In genomic region chr7:101320399-101321217, GRCm38 (mm10) we compare ENCODE assay signal across 9 mouse cellular contexts. TPM values are rescaled to one million over a fixed set of nuclear protein-coding genes. Genes with fewer than 3 reads are reported as not detected.
A peak's percentile ranks its signal among the peaks of the same experiment; 100 is the strongest.
DNase-seq lines count a peak whose midpoint lies in the region; ATAC-seq lines count a peak whose summit lies in the region.
"Had no signal": no experiment of that assay in that cellular context is flagged by ENCODE, and none has a peak within 500 bp of the region (broad histone marks: within the 10 kb centered on the region; RNA-seq: fewer than 3 reads in every experiment).

No protein-coding gene starts in this region.

- H3K27me3 ChIP-seq in erythroblast, embryonic 14.5 days (ENCODE audit: control insufficient read depth) = peaks cover 7% of the 10 kb centered on the region
- no peaks in the 10 kb centered on the region; the same call in 1 of the 2 replicates for H3K27me3 ChIP-seq in heart, embryonic 16.5 days (ENCODE audit: control insufficient read depth, insufficient read depth, low read length)
- H3K27me3 ChIP-seq in midbrain, embryonic 13.5 days = peaks cover 38% of the 10 kb centered on the region

- no peak for ATAC-seq in erythroblast, adult 5-6 weeks (replicated peaks; ENCODE audit: low FRiP score, poor library complexity, severe bottlenecking)
- peak; percentile 45 for ATAC-seq in heart, embryonic 16.5 days (replicated peaks; ENCODE audit: extremely low read depth, insufficient read depth, low FRiP score)
- ATAC-seq in midbrain, embryonic 13.5 days = peak; percentile 82
- ATAC-seq in monocyte, adult 5-6 weeks (replicated peaks; ENCODE audit: insufficient number of reproducible peaks, low FRiP score, low TSS enrichment, poor library complexity, severe bottlenecking) = no peak

- no peaks in the 10 kb centered on the region for H3K9me3 ChIP-seq in erythroblast, embryonic 14.5 days (ENCODE audit: control insufficient read depth, low read length)
- no peaks in the 10 kb centered on the region for H3K9me3 ChIP-seq in heart, embryonic 16.5 days (replicated peaks; ENCODE audit: control insufficient read depth, low read length)
- H3K9me3 ChIP-seq in midbrain, embryonic 13.5 days = no peaks in the 10 kb centered on the region
- H3K9me3 ChIP-seq: G1E had no signal

- H3K9ac ChIP-seq in heart, embryonic 16.5 days (ENCODE audit: low read length) = peak overlapping the region; percentile 78
- H3K9ac ChIP-seq in midbrain, embryonic 13.5 days (replicated peaks) = peak overlapping the region; percentile 79

- H3K4me2 ChIP-seq in heart, embryonic 16.5 days (ENCODE audit: low read depth, low read length) = peak overlapping the region; percentile 94
- peak overlapping the region; percentile 96 for H3K4me2 ChIP-seq in midbrain, embryonic 13.5 days (replicated peaks)

- H3K27ac ChIP-seq in heart, embryonic 16.5 days (ENCODE audit: low read length) = peak overlapping the region; percentile 2; the same call in 1 of the 2 replicates
- H3K27ac ChIP-seq in midbrain, embryonic 13.5 days = no peak overlapping the region

- 5% methylated on average over 31 of the region's 37 CpGs for WGBS in heart, embryonic 16.5 days
- 4% methylated on average over 29 of the region's 37 CpGs for WGBS in midbrain, embryonic 13.5 days

- H3K36me3 ChIP-seq in erythroblast, embryonic 14.5 days (ENCODE audit: control insufficient read depth) = peaks cover 25% of the 10 kb centered on the region
- H3K36me3 ChIP-seq in heart, embryonic 16.5 days (ENCODE audit: control insufficient read depth, insufficient read depth) = no peaks in the 10 kb centered on the region
- H3K36me3 ChIP-seq in midbrain, embryonic 13.5 days = no peaks in the 10 kb centered on the region
- H3K36me3 ChIP-seq: G1E had no signal

- peak; percentile 68 for DNase-seq in CD4-positive helper T cell, adult 2 months (ENCODE audit: low read depth, low spot score)
- peak; percentile 77 to 79 for DNase-seq in cerebellum, postnatal 10 days
- peak; percentile 78 to 90 for DNase-seq in kidney, postnatal 25 days

- peaks cover 93% of the 10 kb centered on the region for H3K4me1 ChIP-seq in erythroblast, embryonic 14.5 days (ENCODE audit: control insufficient read depth)
- peaks cover 21% of the 10 kb centered on the region for H3K4me1 ChIP-seq in heart, embryonic 16.5 days (ENCODE audit: control insufficient read depth, insufficient read depth, low read length)
- peaks cover 18% of the 10 kb centered on the region for H3K4me1 ChIP-seq in midbrain, embryonic 13.5 days (replicated peaks)

- H3K4me3 ChIP-seq in erythroblast, embryonic 14.5 days (replicated peaks) = peak overlapping the region; percentile 80
- peak overlapping the region; percentile 79 for H3K4me3 ChIP-seq in heart, embryonic 16.5 days (ENCODE audit: low read length)
- peak overlapping the region; percentile 75 for H3K4me3 ChIP-seq in midbrain, embryonic 13.5 days (replicated peaks)

RNA-seq across cellular contexts. Expression of gene Stard10, which starts 3.7 kb away (rescaled TPM):
- 63.0 and 74.9 TPM in 2 replicates for polyA plus RNA-seq in erythroblast, embryonic 14.5 days (2012)
- 37.4 and 49.8 TPM in 2 replicates for total RNA-seq in erythroblast, adult 5-6 weeks (2015; ENCODE audit: low replicate concordance)
- 24.4 and 39.0 TPM in 2 replicates for total RNA-seq in erythroblast, adult 5-6 weeks (2017; ENCODE audit: low replicate concordance)
- polyA plus RNA-seq in heart, embryonic 16.5 days (2015; fragmentation: Nextera tagmentation; extraction: Ambion mirVana) = 27.0 and 31.3 TPM in 2 replicates
- 4.4 and 6.8 TPM in 2 replicates for polyA plus RNA-seq in midbrain, embryonic 13.5 days (2015; fragmentation: Nextera tagmentation; extraction: Ambion mirVana)
- total RNA-seq in monocyte, adult 5-6 weeks (2017) = 2.3 to 14.3 TPM (median 12.1 TPM) in 3 replicates
- total RNA-seq: G1E had no signal

RNA-seq across cellular contexts. Expression of gene Atg16l2, which starts 18.6 kb away (rescaled TPM):
- polyA plus RNA-seq in erythroblast, embryonic 14.5 days (2012) = 0.11 and 0.17 TPM in 2 replicates
- total RNA-seq in erythroblast, adult 5-6 weeks (2015; ENCODE audit: low replicate concordance) = 1.7 and 3.3 TPM in 2 replicates
- 0.70 and 1.2 TPM in 2 replicates for total RNA-seq in erythroblast, adult 5-6 weeks (2017; ENCODE audit: low replicate concordance)
- polyA plus RNA-seq in heart, embryonic 16.5 days (2015; fragmentation: Nextera tagmentation; extraction: Ambion mirVana) = 32.1 and 35.1 TPM in 2 replicates
- polyA plus RNA-seq in midbrain, embryonic 13.5 days (2015; fragmentation: Nextera tagmentation; extraction: Ambion mirVana) = 16.8 and 20.8 TPM in 2 replicates
- 21.8 to 36.0 TPM (median 26.3 TPM) in 3 replicates for total RNA-seq in monocyte, adult 5-6 weeks (2017)

RNA-seq across cellular contexts. Expression of gene Arap1, which starts 27.3 kb away (rescaled TPM):
- 0.68 and 1.1 TPM in 2 replicates for polyA plus RNA-seq in erythroblast, embryonic 14.5 days (2012)
- total RNA-seq in erythroblast, adult 5-6 weeks (2015; ENCODE audit: low replicate concordance) = 24.2 and 26.5 TPM in 2 replicates
- 8.3 and 24.5 TPM in 2 replicates for total RNA-seq in erythroblast, adult 5-6 weeks (2017; ENCODE audit: low replicate concordance)
- polyA plus RNA-seq in heart, embryonic 16.5 days (2015; fragmentation: Nextera tagmentation; extraction: Ambion mirVana) = 32.6 and 35.1 TPM in 2 replicates
- polyA plus RNA-seq in midbrain, embryonic 13.5 days (2015; fragmentation: Nextera tagmentation; extraction: Ambion mirVana) = 6.2 and 7.8 TPM in 2 replicates
- 247 to 347 TPM (median 330 TPM) in 3 replicates for total RNA-seq in monocyte, adult 5-6 weeks (2017)

Comparison
In these comparisons a context has a peak if more than half of its experiments do, and no peak if none do; other contexts are left out.
1. ATAC-seq: peak in heart, embryonic 16.5 days (single experiment) and midbrain, embryonic 13.5 days (single experiment); none in erythroblast, adult 5-6 weeks (single experiment) and monocyte, adult 5-6 weeks (single experiment).
2. RNA of gene Atg16l2, which starts 18.6 kb away (polyA plus RNA-seq): 32.1 to 35.1 TPM in heart, embryonic 16.5 days and 16.8 to 20.8 TPM in midbrain, embryonic 13.5 days; 0.11 to 0.17 TPM in erythroblast, embryonic 14.5 days; every median in the first group is over 10 times any median in the second.
3. Peak in every context shown above with its lines, with median percentiles within 50 percentile points of each other: H3K4me3 ChIP-seq and DNase-seq.